Comparison of ENCODE assay signal across 18 mouse cellular contexts in genomic region chr13:6666887-6667286, GRCm38 (mm10). TPM values are rescaled to one million over a fixed set of nuclear protein-coding genes. Genes with fewer than 3 reads are reported as not detected.
DNase-seq lines count a peak whose midpoint lies in the region; ATAC-seq and TF ChIP-seq lines count a peak whose summit lies in the region.
"Had no signal": no experiment of that assay in that cellular context is flagged by ENCODE, and none has a peak within 500 bp of the region (broad histone marks: within the 10 kb centered on the region; RNA-seq: fewer than 3 reads in every experiment).

No protein-coding gene starts in this region.

- H3K27me3 ChIP-seq in midbrain, embryonic 11.5 days (ENCODE audit: control insufficient read depth, insufficient read depth, low read length) = no peaks in the 10 kb centered on the region
- H3K27me3 ChIP-seq in midbrain, embryonic 16.5 days (ENCODE audit: control insufficient read depth, insufficient read depth, low read depth, low read length) = no peaks in the 10 kb centered on the region
- no peaks in the 10 kb centered on the region for H3K27me3 ChIP-seq in heart, embryonic 13.5 days (replicated peaks)
- H3K27me3 ChIP-seq in thymus, adult 2 months (ENCODE audit: control insufficient read depth, insufficient read depth, low read length) = no peaks in the 10 kb centered on the region
- H3K27me3 ChIP-seq: embryonic facial prominence, embryonic 13.5 days; forebrain, embryonic 12.5 days had no signal

- WGBS in midbrain, embryonic 11.5 days = 87% methylated on average over 4 of the region's 4 CpGs
- WGBS in midbrain, embryonic 16.5 days = 84% methylated on average over 4 of the region's 4 CpGs
- 32% methylated on average over 4 of the region's 4 CpGs for WGBS in heart, embryonic 13.5 days
- WGBS in thymus, adult 2 months = 90% methylated on average over 4 of the region's 4 CpGs

- no peak overlapping the region for H3K4me3 ChIP-seq in midbrain, embryonic 11.5 days (ENCODE audit: low read depth, low read length)
- no peak overlapping the region for H3K4me3 ChIP-seq in midbrain, embryonic 16.5 days (ENCODE audit: low read depth, low read length)
- no peak overlapping the region for H3K4me3 ChIP-seq in heart, embryonic 13.5 days
- H3K4me3 ChIP-seq in thymus, adult 2 months (ENCODE audit: control insufficient read depth, insufficient read depth, low read length) = no peak overlapping the region
- H3K4me3 ChIP-seq: embryonic facial prominence, embryonic 13.5 days; forebrain, embryonic 12.5 days; heart, adult 2 months had no signal

- no peak for ATAC-seq in midbrain, embryonic 11.5 days (ENCODE audit: low FRiP score)
- no peak for ATAC-seq in midbrain, embryonic 16.5 days
- ATAC-seq in heart, embryonic 13.5 days (ENCODE audit: extremely low read depth, insufficient number of reproducible peaks, low FRiP score, low TSS enrichment) = 0 out of 2 replicates have a peak, but pooled peaks have one; percentile 66

- H3K9me3 ChIP-seq in midbrain, embryonic 11.5 days (ENCODE audit: control insufficient read depth, low read length) = no peaks in the 10 kb centered on the region
- no peaks in the 10 kb centered on the region for H3K9me3 ChIP-seq in midbrain, embryonic 16.5 days (replicated peaks; ENCODE audit: control insufficient read depth, low read length, poor library complexity, severe bottlenecking)
- H3K9me3 ChIP-seq in heart, embryonic 13.5 days = no peaks in the 10 kb centered on the region
- H3K9me3 ChIP-seq: embryonic facial prominence, embryonic 13.5 days; forebrain, embryonic 12.5 days; G1E had no signal

- no peak overlapping the region for H3K9ac ChIP-seq in midbrain, embryonic 11.5 days (ENCODE audit: low read length)
- H3K9ac ChIP-seq in midbrain, embryonic 16.5 days (ENCODE audit: low read depth, low read length) = no peak overlapping the region
- H3K9ac ChIP-seq in heart, embryonic 13.5 days = no peak overlapping the region
- H3K9ac ChIP-seq: embryonic facial prominence, embryonic 13.5 days; forebrain, embryonic 12.5 days had no signal

- TF ChIP-seq POLR2A in thymus, adult 2 months (IDR thresholded peaks at IDR 0.05; ENCODE audit: control insufficient read depth, extremely low read depth, insufficient read depth, low read length, poor library complexity) = no peak

- H3K4me2 ChIP-seq in midbrain, embryonic 11.5 days = no peak overlapping the region
- no peak overlapping the region for H3K4me2 ChIP-seq in midbrain, embryonic 16.5 days (ENCODE audit: low read length)
- no peak overlapping the region for H3K4me2 ChIP-seq in heart, embryonic 13.5 days
- H3K4me2 ChIP-seq: embryonic facial prominence, embryonic 13.5 days; forebrain, embryonic 12.5 days; liver, embryonic 11.5 days had no signal

- peak; percentile 56 to 72 for DNase-seq in frontal cortex, adult 2 months (ENCODE audit: extremely low spot score in 1 of 2, low spot score in 1 of 2)
- DNase-seq in frontal cortex, postnatal 14 days (ENCODE audit: low spot score in 2 of 2) = no peak
- peak; percentile 41 for DNase-seq in midbrain, embryonic 11.5 days (ENCODE audit: low spot score, missing footprints)
- DNase-seq in telencephalon, adult 2 months (ENCODE audit: low read depth, low spot score) = peak; percentile 74
- DNase-seq in thymus, adult 2 months = no peak
- no peak for DNase-seq in gastrocnemius, postnatal 10 days
- DNase-seq: B cell, adult 2 months; kidney, postnatal 14 days; layer of hippocampus, postnatal 36 days; thymus, adult 18-20 months had no signal

- H3K4me1 ChIP-seq in midbrain, embryonic 11.5 days (ENCODE audit: control insufficient read depth, insufficient read depth, low read length) = no peaks in the 10 kb centered on the region
- H3K4me1 ChIP-seq in midbrain, embryonic 16.5 days (ENCODE audit: control insufficient read depth, insufficient read depth, low read length) = no peaks in the 10 kb centered on the region
- H3K4me1 ChIP-seq in heart, embryonic 13.5 days = peaks cover 26% of the 10 kb centered on the region
- H3K4me1 ChIP-seq in thymus, adult 2 months (replicated peaks; ENCODE audit: control insufficient read depth, insufficient read depth, low read length) = no peaks in the 10 kb centered on the region
- H3K4me1 ChIP-seq: embryonic facial prominence, embryonic 13.5 days; forebrain, embryonic 12.5 days had no signal

- TF ChIP-seq CTCF in thymus, adult 2 months (IDR thresholded peaks at IDR 0.05; ENCODE audit: borderline replicate concordance, control insufficient read depth, extremely low read depth, insufficient read depth, low read length, poor library complexity) = no peak

- no peaks in the 10 kb centered on the region for H3K36me3 ChIP-seq in midbrain, embryonic 11.5 days (ENCODE audit: control insufficient read depth, insufficient read depth, low read length)
- no peaks in the 10 kb centered on the region for H3K36me3 ChIP-seq in midbrain, embryonic 16.5 days (ENCODE audit: control insufficient read depth, insufficient read depth, low read length)
- no peaks in the 10 kb centered on the region for H3K36me3 ChIP-seq in heart, embryonic 13.5 days
- no peaks in the 10 kb centered on the region for H3K36me3 ChIP-seq in thymus, adult 2 months (ENCODE audit: control insufficient read depth, insufficient read depth, low read length)
- H3K36me3 ChIP-seq: embryonic facial prominence, embryonic 13.5 days; forebrain, embryonic 12.5 days; G1E had no signal

- H3K27ac ChIP-seq in midbrain, embryonic 11.5 days (ENCODE audit: low read depth, low read length) = no peak overlapping the region
- no peak overlapping the region for H3K27ac ChIP-seq in midbrain, embryonic 16.5 days (ENCODE audit: low read length)
- H3K27ac ChIP-seq in heart, embryonic 13.5 days (replicated peaks) = peak overlapping the region; percentile 63
- no peak overlapping the region for H3K27ac ChIP-seq in thymus, adult 2 months (ENCODE audit: control insufficient read depth, insufficient read depth, low read length)
- H3K27ac ChIP-seq: embryonic facial prominence, embryonic 13.5 days; forebrain, embryonic 12.5 days; heart, adult 2 months; macrophage had no signal

RNA-seq across cellular contexts. Expression of gene Pfkp, which starts 18.3 kb away (rescaled TPM):
- 253 and 281 TPM in 2 replicates for polyA plus RNA-seq in frontal cortex, adult 2 months (2012; rRNA removed)
- 33.5 and 34.7 TPM in 2 replicates for polyA plus RNA-seq in midbrain, embryonic 11.5 days (2014; fragmentation: Nextera tagmentation; extraction: Ambion mirVana)
- polyA plus RNA-seq in midbrain, embryonic 16.5 days (2015; fragmentation: Nextera tagmentation; extraction: Ambion mirVana) = 470 and 501 TPM in 2 replicates
- polyA plus RNA-seq in heart, embryonic 13.5 days (2015; fragmentation: Nextera tagmentation; extraction: Ambion mirVana) = 170 and 188 TPM in 2 replicates
- polyA plus RNA-seq in thymus, adult 2 months (2012; rRNA removed) = 82.0 and 93.2 TPM in 2 replicates
- total RNA-seq in gastrocnemius, postnatal 10 days (2021) = 1 to 10 TPM; 8.1 to 9.9 TPM

Comparison
In these comparisons a context has a peak if more than half of its experiments do, and no peak if none do; other contexts are left out.
1. DNase-seq: peak in frontal cortex, adult 2 months (2 of 2), midbrain, embryonic 11.5 days (single experiment) and telencephalon, adult 2 months (single experiment); none in frontal cortex, postnatal 14 days (0 of 2), thymus, adult 2 months (single experiment) and gastrocnemius, postnatal 10 days (single experiment).